Mouse (Mus musculus) gastrocnemius, adult 2 months (tissue): ENCODE data around the gene Clec2h. TPM values are rescaled to one million over a fixed set of nuclear protein-coding genes. Genes with fewer than 3 reads are reported as not detected.
A peak's percentile ranks its signal among the peaks of the same experiment; 100 is the strongest.
"Not testable (repeated sequence)": the region's sequence is repeated elsewhere in the genome, so short reads cannot be mapped to it uniquely, and the experiment has no call there.

ENCODE experiments used
- DNase-seq: peaks from one replicate; pipeline ENCODE4 v3.0.0; 2022
- H3K27ac ChIP-seq: fragments of 200-600 bp; 2 replicates; pipeline ENCODE4 v1.8.1; 2022; ENCODE audit warnings: mild to moderate bottlenecking
- H3K4me3 ChIP-seq: fragments of 200-600 bp; 2 replicates; pipeline ENCODE4 v1.8.1; 2022; ENCODE audit warnings: mild to moderate bottlenecking, moderate library complexity
- CTCF ChIP-seq: fragments of 200-600 bp; IDR thresholded peaks from 2 replicates; pipeline ENCODE4 v1.8.1; 2022; ENCODE audit warnings: antibody characterized with exemption, mild to moderate bottlenecking, moderate library complexity
- intact Hi-C: fragments of 180-260 bp; cut with DNase I; formaldehyde crosslinking; loops from one replicate; pipeline ENCODE4 v1.15.1; 2025
- long read RNA-seq, 2 experiments: library from polyadenylated mRNA; stranded (forward); transcript quantifications; one replicate each; pipeline ENCODE4 v2.0.0; 2021
- total RNA-seq, 2 experiments: library from RNA; stranded (reverse); gene quantifications; 2 replicates each; pipeline ENCODE4 v1.2.3; 2021

The Clec2h gene
- not detected for total RNA-seq
- long read RNA-seq, experiment 1, result 0 reads
- long read RNA-seq, experiment 2, result 0 reads

- intact Hi-C loops, result no loop called here
- H3K27ac ChIP-seq, result no peak within 1 kb of the TSS
- TF ChIP-seq CTCF, result no peak
- no peak within 1 kb of the TSS for H3K4me3 ChIP-seq
- DNase-seq, result no peak
Measured at GRCm38 (mm10) chr6:128662206-128662605, at the start of gene Clec2h. Gene Clec2h (plus strand): TSS chr6:128662385.

DNA sequence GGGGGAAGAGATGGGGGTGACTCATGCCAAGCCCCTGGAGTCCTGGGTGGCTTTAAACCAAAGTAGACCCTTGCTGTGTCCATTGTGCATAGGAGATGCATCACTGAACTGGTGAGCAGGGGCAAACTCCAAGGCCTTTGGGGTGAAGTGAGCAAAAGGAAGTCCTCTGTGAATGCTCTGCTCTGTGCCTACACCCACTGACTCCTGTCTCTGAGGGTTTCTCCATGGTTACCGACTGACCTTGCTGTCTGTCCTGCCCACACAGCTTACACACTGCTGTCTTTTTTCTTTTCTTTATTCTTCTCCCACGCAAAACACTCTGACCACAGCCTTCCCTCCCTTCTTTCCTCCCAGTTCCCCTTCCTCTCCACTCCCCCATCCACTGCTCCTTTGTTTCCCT, 39.5 kb upstream of the Clec2h start:
- TF ChIP-seq CTCF, result no peak
- Histone ChIP-seq H3K27ac (no peak overlapping the region), H3K4me3 (no peak overlapping the region)
- intact Hi-C loops, result no loop called here
- DNase-seq, result no peak

- H3K4me3 ChIP-seq, H3K27ac ChIP-seq, DNase-seq, intact Hi-C loops: not testable (repeated sequence)
Measured at GRCm38 (mm10) chr6:128623433-128623832, 38.8 kb upstream of the Clec2h start, which contains the start of gene Klrb1a. Gene Klrb1a (minus strand): TSS chr6:128623533.

- no peak overlapping the region for H3K27ac ChIP-seq
- intact Hi-C loops, result no loop called here
- H3K4me3 ChIP-seq, result no peak overlapping the region
- DNase-seq, result no peak
- TF ChIP-seq CTCF, result no peak
Measured at GRCm38 (mm10) chr6:128624425-128624824, 37.8 kb upstream of the Clec2h start.

DNA sequence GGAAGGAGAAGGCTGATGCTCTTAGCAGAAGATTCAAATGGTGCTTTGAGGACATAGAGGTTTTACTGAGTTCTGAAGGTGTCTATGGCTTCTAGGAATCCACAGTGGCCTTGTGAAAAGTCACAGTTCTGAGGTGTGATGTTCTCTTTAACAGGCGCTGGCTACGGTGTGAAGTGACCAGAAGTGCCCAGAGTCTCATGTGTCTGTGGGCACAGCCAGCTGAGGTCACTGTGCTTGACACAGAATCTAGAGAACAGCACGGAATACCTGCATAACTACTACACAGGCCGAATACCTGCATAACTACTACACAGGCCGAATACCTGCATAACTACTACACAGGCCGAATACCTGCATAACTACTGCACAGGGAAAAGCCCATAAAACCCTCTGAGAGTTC, 36.9 kb upstream of the Clec2h start:
- intact Hi-C loops, H3K4me3 ChIP-seq, DNase-seq, H3K27ac ChIP-seq: not testable (repeated sequence)

GRCm38 (mm10) chr6:128629771-128630739, 32.1 kb upstream of the Clec2h start:
- peak; percentile 71 for TF ChIP-seq CTCF
- H3K27ac ChIP-seq, intact Hi-C loops: not testable (repeated sequence)
- H3K4me3 ChIP-seq, result 0 out of 2 replicates have a peak overlapping the region, but pooled peaks have one; percentile 29
- DNase-seq, result peak; percentile 38

DNA sequence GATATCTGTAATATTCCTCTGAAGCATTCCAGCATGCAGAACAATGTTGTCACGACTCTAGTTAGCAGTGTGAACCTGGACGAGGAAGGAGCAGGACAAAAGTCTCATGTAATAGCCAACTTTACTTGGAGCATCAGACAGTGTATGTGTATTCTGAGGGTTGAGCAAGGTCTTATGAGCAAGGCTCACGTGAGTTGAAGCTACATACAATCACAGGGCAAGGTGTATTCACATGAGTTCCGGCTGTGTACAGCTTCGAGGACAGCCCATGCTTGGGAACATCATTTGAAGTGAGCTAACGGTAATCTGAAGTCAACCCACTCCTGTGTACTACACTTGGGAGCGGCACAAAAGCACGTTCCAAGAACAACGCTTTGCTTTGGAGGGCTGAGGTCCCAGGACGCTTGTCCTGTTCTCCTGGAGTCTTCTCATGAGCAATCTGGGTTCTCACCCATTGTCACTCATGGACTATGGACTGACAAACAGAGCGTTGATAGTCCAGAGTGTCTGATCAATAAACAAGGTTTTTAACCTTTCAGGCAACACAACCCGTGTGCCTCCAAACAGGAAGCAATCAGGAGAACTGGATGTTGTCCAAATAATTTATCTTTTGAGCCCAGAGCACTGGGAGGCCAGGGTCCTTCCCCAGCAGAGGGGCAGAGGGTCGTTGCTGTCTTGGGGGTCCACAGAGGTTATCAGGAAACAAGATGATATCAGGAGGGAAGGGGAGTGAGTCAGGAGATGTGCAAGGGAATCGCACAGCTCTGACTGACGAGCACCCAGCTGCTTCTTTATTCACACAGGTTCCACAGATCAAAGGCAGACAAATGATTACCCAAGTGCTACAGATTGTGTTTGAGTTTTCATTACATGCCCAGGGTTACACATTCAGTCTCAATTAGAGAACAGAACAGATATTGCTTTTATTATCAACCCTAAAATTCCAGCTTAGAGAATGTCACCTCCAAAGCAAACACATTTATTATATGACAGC, 31.0 kb upstream of the Clec2h start:
- intact Hi-C loops, H3K4me3 ChIP-seq, DNase-seq, H3K27ac ChIP-seq: not testable (repeated sequence)

GRCm38 (mm10) chr6:128640673-128641072, 21.5 kb upstream of the Clec2h start:
- Histone ChIP-seq H3K27ac (no peak overlapping the region), H3K4me3 (no peak overlapping the region)
- intact Hi-C loops, result no loop called here
- no peak for TF ChIP-seq CTCF
- no peak for DNase-seq

GRCm38 (mm10) chr6:128641116-128641716, 21.0 kb upstream of the Clec2h start:
- H3K27ac ChIP-seq, result no peak overlapping the region
- no peak for DNase-seq
- no peak overlapping the region for H3K4me3 ChIP-seq
- intact Hi-C loops, result no loop called here
- TF ChIP-seq CTCF, result no peak

GRCm38 (mm10) chr6:128643999-128644398, 18.2 kb upstream of the Clec2h start:
- DNase-seq, result no peak
- no peak overlapping the region for H3K27ac ChIP-seq
- intact Hi-C loops, result no loop called here
- no peak for TF ChIP-seq CTCF
- H3K4me3 ChIP-seq, result no peak overlapping the region

GRCm38 (mm10) chr6:128644694-128645093, 17.5 kb upstream of the Clec2h start:
- H3K27ac ChIP-seq, intact Hi-C loops, DNase-seq, H3K4me3 ChIP-seq: not testable (repeated sequence)

DNA sequence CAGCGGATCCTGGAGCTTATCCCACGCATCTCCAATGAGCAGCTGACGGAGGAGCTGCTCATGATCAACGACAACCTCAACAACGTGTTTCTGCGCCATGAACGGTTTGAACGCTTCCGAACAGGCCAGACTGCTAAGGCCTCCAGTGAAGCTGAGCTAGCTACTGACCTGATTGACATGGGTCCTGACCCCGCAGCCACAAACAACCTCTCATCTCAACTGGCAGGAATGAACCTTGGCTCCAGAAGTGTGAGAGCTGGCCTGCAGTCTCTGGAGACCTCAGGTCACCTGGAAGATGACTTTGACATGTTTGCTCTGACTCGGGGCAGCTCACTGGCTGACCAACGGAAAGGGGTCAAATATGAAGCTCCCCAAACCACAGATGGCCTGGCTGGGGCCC, 16.5 kb upstream of the Clec2h start:
- intact Hi-C loops, DNase-seq, H3K4me3 ChIP-seq, H3K27ac ChIP-seq: not testable (repeated sequence)
